Mouse (Mus musculus) layer of hippocampus, postnatal 25 days (tissue): ENCODE measurements around the gene Hoxd1. TPM values are rescaled to one million over a fixed set of nuclear protein-coding genes. Genes with fewer than 3 reads are reported as not detected.

ENCODE experiments used
- microRNA-seq, 2 experiments: library from miRNA; unstranded; fragments of <30 nt; microRNA quantifications; one replicate each; pipeline ENCODE4 v1.2.0; 2021
- total RNA-seq, 2 experiments: library from RNA; stranded (reverse); gene quantifications; 2 replicates each; pipeline ENCODE4 v1.2.3; 2021

Gene Hoxd1
- total RNA-seq, 2 experiments from 2014 or later, result 0.20 to 0.26 TPM

Small RNA genes lying within 50 kb of the gene (microRNA-seq; reads per million reads assigned to microRNA genes)
- gene Mir10b, result 7.6 to 20.4 reads per million in 2 experiments

Other genes with a start within 250 kb of the Hoxd1 start
- 10 to 100 TPM; 52.6 to 53.5 TPM for gene Lnpk, start 183.5 kb upstream of the Hoxd1 start, total RNA-seq
- gene Evx2, start 103.4 kb upstream of the Hoxd1 start, total RNA-seq, result not detected
- gene Hoxd13, start 94.7 kb upstream of the Hoxd1 start, total RNA-seq, result not detected
- not detected for gene Hoxd12, start 88.0 kb upstream of the Hoxd1 start, total RNA-seq
- not detected for gene Hoxd11, start 83.4 kb upstream of the Hoxd1 start, total RNA-seq
- gene Hoxd10, start 71.1 kb upstream of the Hoxd1 start, total RNA-seq, result not detected
- gene Hoxd9, start 65.3 kb upstream of the Hoxd1 start, total RNA-seq, result not detected
- gene Hoxd8, start 58.4 kb upstream of the Hoxd1 start, total RNA-seq, result not detected
- not detected for gene Hoxd3, start 51.1 kb upstream of the Hoxd1 start, total RNA-seq
- not detected for gene Hoxd4, start 51.1 kb upstream of the Hoxd1 start, total RNA-seq
- not detected for gene Gm28230, start 36.3 kb upstream of the Hoxd1 start, total RNA-seq
- 10 to 100 TPM; 43.7 to 46.3 TPM for gene Mtx2, start 62.8 kb downstream of the Hoxd1 start, total RNA-seq